Mouse (Mus musculus) neutrophil, adult 5-6 weeks (primary cell): ENCODE results near the gene Tmco3. TPM values are rescaled to one million over a fixed set of nuclear protein-coding genes. Genes with fewer than 3 reads are reported as not detected.

Source experiments
- ATAC-seq: fragments of 151-379, 151-347 bp; 2 replicates; pipeline ENCODE4 v1.8.0; 2017; ENCODE audit warnings: mild to moderate bottlenecking, moderate TSS enrichment; ENCODE audit not compliant: insufficient number of reproducible peaks, poor library complexity, low FRiP score, severe bottlenecking; ENCODE audit errors: extremely low read depth
- total RNA-seq: library from RNA; stranded (forward); fragments of 200-1000 nt; gene quantifications from 2 replicates; pipeline ENCODE4 v1.2.3, GENCODE M21; 2017

Gene Tmco3
- total RNA-seq, result 36.2 and 37.1 TPM in 2 replicates

GRCm38 (mm10) chr8:13287692-13288623 is at the start of gene Tmco3, which contains the start of gene Dcun1d2:
Gene Tmco3, plus strand, starts transcription at chr8:13288190.
Gene Dcun1d2, minus strand, starts transcription at chr8:13288131.
- ATAC-seq, result peak; percentile 74

GRCm38 (mm10) chr8:13240055-13240454 is 47.9 kb upstream of the Tmco3 start:
- ATAC-seq, result no peak

GRCm38 (mm10) chr8:13240691-13241090 is 47.3 kb upstream of the Tmco3 start:
- no peak for ATAC-seq

GRCm38 (mm10) chr8:13242985-13243870 is 44.8 kb upstream of the Tmco3 start:
- ATAC-seq, result no peak

- no peak for ATAC-seq
Observed at GRCm38 (mm10) chr8:13244343-13244880, 43.6 kb upstream of the Tmco3 start.

- no peak for ATAC-seq
Observed at GRCm38 (mm10) chr8:13252837-13253236, 35.2 kb upstream of the Tmco3 start.

GRCm38 (mm10) chr8:13253413-13253812 is 34.6 kb upstream of the Tmco3 start:
- no peak for ATAC-seq

- ATAC-seq, result peak; percentile 17; the same call in 1 of the 2 replicates
Observed at GRCm38 (mm10) chr8:13254019-13254418, 34.0 kb upstream of the Tmco3 start, which contains the start of gene Adprhl1. Gene Adprhl1, minus strand, starts transcription at chr8:13254162.

- ATAC-seq, result no peak
Observed at GRCm38 (mm10) chr8:13263376-13263775, 24.6 kb upstream of the Tmco3 start.

- ATAC-seq, result no peak
Observed at GRCm38 (mm10) chr8:13267566-13267965, 20.4 kb upstream of the Tmco3 start.

GRCm38 (mm10) chr8:13272834-13273233 is 15.2 kb upstream of the Tmco3 start:
- no peak for ATAC-seq

- ATAC-seq, result no peak
Observed at GRCm38 (mm10) chr8:13276941-13277447, 11.0 kb upstream of the Tmco3 start.

- no peak for ATAC-seq
Observed at GRCm38 (mm10) chr8:13283200-13283599, 4.8 kb upstream of the Tmco3 start.

- peak; percentile 81 for ATAC-seq
Observed at GRCm38 (mm10) chr8:13287304-13287691, 692 bp upstream of the Tmco3 start.

GRCm38 (mm10) chr8:13288646-13289045 is 656 bp downstream of the Tmco3 start:
- no peak for ATAC-seq

- ATAC-seq, result peak; percentile 59
Observed at GRCm38 (mm10) chr8:13292364-13292763, 4.4 kb downstream of the Tmco3 start.

- no peak for ATAC-seq
Observed at GRCm38 (mm10) chr8:13293677-13294470, 5.9 kb downstream of the Tmco3 start.

GRCm38 (mm10) chr8:13299571-13299970 is 11.6 kb downstream of the Tmco3 start:
- no peak for ATAC-seq
